Mouse (Mus musculus) right cerebral cortex, adult 18-20 months (tissue): Measurements from ENCODE around the gene Pik3r6.
A peak's percentile ranks its signal among the peaks of the same experiment; 100 is the strongest.

Source experiments
- DNase-seq: peaks from one replicate; pipeline ENCODE4 v3.0.0; 2022; ENCODE audit warnings: mixed read lengths

Pik3r6 gene

DNA sequence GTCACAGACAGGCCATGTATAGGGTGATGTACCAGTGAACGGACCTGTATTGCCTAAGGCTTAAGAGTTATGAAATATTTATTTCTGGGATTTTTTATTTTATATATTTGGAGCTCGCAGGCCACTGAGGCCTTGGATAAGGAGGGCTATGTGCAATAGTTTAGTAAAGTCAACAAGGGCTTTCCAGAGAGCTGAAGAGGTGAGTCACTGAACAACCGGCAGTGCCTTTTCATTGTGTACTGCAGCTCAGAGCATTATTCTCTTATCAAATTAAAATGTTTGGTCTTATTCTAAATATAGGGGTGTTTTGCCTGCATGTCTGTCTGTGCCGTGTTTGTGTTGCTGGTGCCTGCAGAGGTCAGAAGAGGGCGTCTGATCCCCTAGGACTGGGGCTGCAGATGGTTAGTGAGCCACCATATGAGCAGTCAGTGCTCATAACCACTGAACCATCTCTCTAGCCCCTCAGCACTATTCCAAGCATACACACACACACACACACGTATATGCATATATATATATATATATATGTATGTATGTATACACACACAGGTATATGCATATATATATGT is 14.5 kb upstream of the Pik3r6 start:
- no peak for DNase-seq

DNA sequence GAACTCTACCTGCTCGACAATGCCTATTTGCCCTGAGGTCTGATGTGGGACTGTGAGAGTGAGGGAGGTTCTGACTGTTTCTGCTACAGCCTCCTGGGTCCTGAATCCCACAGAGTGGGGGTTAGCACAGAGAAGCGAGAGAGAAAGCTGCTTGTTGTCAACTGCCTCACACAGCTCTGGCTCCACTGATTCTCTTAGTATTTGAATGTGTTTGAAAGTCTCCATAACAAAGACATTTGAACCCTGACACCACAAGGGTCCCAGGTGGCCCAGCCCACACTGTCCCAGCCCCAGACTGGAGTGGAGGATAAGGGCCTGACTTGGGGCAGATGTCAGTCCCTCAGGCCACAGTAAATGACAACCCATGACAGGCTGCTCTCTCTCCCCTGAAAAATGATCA is 13.6 kb upstream of the Pik3r6 start:
- DNase-seq: no peak

DNA sequence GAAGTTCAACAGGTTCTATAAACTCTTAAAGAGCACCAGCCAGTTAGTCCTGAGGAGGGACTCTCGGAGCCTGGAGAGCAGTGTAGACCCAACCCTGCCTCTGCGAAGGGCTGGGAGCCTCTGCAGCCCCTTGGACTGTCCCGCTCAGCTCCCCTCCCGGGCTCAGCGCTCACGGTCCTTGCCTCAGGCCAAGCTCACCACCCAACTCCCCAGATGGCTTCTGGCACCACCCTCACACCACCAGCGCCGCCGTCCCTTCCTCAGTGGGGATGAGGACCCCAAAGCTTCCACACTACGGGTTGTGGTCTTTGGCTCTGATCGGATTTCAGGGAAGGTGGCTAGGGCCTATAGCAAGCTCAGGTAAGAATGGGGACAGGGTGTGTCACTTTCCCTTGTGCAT is 10.2 kb upstream of the Pik3r6 start:
- DNase-seq: no peak

DNA sequence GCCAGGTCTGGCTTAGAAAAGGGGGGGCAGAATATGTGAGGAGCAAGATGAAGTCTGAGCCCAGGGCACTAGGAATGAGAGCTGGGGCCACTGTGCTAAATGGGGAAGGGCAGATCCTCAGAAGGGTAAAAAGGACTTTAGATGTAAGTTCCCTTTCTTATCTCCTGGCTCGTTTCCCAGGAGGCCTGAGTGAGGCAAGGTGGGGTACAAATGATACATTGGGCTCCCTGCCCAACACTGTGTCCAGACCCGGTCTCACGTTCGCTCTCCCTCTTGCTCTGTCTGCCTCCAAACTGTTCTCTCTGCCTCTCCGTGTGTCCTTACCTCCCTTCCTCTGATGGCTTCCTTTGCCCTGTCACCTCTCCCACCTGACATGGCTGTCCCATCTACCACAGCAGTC is 9.1 kb upstream of the Pik3r6 start:
- no peak for DNase-seq

DNA sequence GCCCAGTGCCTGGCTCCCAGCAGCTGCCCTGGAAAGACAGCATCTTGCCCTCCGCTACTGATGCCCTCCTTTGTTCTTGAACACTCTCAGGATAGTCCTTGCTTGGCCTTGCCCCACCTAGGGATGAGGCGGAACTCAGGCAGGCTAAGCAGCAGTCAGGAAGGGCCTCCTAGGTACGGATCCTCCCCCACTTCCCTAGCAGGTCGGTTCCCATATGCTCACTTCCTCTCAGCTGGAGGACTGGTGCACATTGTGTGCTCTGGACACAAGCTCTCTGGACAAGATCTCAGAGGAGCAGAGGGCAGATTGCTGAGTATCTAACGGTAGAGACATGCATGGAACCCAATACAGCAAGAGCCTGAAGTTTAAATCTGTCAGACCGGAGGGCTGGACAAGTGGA is 5.7 kb upstream of the Pik3r6 start:
- no peak for DNase-seq

DNA sequence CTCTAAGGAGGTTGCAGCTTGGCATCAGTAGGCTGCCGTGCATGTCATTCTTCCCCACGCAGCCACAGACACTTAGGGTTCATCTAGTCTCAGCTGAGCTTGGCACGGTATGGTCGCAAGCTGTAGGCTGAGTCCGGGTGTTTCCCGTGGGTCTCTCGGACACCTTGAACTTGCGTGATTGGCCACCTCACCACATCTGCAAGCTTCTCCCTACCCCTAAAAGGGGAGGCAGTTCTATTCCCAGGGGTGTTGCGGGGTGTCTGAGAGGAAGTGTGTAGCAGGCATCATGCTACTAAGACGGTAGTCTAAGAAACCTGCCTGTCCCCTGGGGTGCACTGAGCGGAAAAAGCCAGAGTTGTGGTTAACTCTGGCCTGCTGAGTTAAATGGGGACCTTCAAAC is 4.3 kb upstream of the Pik3r6 start:
- DNase-seq: no peak

DNA sequence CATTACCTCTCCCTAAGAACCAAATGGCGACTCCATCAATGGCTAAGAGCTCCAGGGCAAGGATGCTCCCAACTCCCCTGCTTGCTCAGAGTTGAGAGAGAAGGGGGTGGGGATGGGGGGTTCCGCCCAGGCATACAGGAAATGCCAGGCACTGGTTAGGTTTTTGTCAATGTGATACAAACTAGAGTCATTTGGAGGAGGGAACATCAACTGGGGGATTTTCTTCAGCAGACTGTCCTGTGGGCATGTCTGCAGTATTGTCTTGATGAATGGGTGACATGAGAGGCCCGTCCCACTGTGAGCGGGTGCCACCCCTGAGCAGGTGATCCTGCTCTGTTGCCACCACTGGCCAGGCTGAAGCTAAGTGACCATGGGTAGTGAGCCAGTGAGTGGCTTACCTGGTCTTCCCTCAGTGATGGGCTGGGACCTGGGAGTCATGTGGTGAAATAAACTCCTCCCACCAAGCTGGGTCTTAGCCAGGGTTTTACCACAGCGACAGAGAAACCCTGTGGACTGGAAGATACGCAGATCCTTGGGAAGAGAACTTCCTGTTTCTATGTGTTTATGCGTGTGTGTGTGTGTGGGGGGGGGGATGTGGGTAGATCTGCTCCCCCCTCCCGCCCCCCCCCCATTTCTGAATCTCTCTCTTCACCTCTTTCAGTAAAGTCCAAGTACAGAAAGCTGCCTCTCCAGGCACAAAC is 3.7 kb upstream of the Pik3r6 start:
- DNase-seq: no peak

DNA sequence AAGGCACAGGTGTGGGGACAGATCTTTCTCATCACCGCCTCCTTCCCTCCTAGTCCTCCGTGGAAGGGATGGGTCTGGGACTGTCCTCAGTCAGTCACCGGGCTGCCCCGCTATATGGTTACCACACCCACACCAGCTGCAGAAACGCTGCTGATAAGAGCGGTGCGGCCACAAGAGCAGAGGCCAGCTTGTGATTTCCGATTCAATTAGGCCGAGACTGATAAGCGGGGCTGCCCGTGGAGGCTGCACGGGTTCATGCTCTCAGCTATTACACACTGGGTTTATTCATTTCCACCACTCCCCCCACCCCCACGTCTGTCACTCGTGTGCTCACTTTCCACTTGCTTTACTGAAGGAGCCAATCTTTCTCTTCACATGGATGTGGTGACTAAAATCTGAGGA is 1.9 kb upstream of the Pik3r6 start:
- DNase-seq: no peak

DNA sequence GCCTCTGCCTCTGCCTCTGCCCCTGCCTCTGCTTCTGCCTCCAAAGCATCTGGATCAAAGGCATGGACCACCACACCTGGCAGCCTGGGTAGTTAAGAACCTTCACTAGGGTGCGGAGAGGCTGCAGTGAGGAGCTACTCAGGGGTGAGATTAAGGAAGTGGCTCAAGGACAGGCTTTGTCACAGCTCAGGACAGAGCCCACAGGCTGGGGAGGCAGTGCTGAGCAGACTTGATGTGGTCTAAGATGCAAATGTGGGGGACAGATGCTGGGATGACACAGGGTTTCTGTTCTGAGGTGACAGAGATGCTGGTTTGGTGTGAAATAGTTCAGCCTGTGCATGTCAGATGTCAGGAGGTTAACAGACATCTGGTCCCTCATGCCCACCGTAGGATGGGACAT is 411 bp upstream of the Pik3r6 start:
- no peak for DNase-seq

DNA sequence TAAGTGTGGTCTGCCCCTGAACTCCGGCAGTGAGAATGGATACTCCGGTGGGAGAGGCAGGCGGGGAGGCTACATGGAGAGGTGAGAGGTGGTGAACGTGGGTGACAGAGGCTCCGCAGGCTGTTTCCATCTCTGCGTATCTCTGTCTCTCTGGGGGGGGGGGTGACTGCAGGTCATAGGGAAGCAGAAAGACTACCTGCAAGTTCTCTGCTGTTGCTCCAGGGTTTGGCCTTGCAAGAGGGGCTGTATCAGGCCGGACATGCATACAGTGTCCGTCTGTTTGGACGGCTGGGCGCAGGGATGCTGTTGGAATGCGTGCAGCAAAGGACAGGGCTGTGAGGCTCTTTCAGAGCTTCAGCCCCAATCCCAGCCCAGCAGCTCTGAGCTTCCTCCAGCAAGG is 2.1 kb downstream of the Pik3r6 start:
- DNase-seq: no peak

DNA sequence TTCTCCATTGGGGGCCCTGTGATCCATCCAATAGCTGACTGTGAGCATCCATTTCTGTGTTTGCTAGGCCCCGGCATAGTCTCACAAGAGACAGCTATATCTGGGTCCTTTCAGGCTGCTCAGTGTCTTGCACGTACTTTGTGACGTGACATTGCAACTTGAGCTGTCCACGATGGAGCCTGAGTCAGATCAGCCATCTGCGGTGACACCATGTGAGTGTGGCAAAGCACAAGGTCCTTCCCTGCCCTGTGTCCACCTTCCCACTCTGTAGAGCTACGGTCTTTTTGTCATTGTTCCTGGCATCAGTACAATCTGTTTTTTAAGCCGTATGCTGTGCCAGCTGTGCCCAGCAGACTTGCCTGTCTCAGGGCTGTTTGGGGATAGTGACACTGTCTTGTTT is 4.4 kb downstream of the Pik3r6 start:
- no peak for DNase-seq

DNA sequence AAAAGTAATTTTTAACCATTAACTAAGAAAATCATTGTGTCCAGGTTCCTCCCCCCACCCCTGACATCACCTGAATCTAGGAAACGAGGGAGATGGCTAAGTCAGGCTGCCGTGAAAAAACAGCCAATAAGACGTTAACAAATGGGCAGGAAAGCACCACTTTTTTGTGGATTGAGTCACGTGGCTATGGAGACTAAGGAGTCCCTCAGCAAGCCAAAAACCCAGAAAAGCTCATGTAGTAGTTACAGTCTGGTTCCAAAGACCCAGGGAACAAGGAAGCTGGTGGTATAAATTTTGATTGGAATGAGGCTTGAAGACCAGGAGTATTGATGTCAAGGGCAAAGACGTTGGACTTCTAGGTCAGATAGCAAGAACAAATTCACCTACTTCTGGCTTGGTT is 5.8 kb downstream of the Pik3r6 start:
- no peak for DNase-seq

DNA sequence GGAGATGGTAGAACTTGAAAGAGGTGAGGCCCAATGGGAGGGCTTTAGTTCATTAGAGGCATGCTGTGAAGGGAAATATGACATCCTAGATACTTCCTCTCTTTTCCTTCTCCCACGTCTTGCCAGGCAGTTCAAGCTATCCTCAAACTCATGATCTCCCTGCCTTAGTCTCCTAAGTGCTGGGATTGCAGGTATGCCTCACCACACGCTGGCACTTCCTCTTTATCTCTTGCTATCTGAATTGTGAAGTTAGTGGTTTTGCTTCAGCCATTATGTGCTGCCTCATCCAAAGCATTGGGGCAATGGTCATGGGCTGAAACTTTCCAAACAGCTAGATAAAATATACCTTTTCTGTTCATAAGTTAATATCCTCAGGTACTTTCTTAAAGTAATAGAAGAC is 6.4 kb downstream of the Pik3r6 start:
- no peak for DNase-seq

DNA sequence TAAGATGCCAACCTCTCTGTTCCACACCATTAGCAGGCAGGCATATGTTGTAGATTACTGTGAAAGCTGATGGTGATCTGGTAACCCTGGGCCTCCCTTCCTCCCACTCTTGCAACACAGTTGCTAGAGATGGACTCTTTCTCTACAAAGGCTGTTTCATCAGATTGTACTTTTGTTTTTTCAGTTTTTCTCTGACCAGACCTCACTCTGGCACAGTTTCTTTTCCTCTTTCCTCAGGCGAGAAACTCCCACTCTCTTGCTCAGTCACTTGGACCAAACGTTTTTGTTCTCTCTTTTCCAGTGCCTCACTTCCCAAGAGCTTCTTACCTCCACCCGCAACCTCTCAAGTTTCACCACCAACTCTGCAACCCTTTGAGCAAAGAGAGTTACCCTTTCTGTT is 11.2 kb downstream of the Pik3r6 start:
- DNase-seq: no peak

DNA sequence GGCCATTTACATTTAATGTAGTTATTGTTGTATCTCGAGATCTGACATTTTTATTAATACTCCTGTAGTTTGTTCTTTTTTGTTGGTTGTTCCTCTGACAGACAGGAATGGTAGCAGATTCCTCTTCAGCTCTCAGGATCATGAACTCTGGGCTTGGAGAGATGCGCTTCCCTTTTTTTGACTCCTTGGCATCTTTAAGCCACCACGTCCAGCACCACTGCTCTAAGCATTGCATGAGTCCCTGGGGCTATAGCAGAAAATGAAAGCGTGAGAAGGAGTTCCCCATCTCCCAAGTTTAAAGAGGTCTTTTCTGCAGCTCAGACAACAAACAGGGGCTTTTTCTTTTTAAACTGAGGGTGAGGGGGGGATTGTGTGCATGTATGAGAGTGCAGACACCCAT is 16.5 kb downstream of the Pik3r6 start:
- no peak for DNase-seq

DNA sequence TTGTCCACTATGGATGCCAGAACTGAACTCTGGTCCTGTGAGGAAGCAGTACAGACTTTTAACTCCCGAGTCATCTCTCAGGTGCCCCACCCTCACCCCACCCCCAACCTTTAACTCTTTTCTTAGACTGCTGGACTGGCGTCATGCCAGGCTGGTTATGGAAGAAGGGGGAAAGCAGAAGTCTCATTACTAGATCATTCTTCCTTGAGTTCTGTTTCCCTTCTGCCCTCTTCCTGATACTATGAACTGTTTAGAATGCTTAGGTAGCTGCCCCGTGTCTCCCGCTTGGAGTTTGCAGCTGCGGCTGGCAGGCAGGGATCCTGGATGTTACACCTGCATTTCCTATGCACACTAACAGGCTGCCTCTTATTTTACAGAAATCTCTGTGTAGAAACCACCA is 17.0 kb downstream of the Pik3r6 start:
- DNase-seq: no peak

DNA sequence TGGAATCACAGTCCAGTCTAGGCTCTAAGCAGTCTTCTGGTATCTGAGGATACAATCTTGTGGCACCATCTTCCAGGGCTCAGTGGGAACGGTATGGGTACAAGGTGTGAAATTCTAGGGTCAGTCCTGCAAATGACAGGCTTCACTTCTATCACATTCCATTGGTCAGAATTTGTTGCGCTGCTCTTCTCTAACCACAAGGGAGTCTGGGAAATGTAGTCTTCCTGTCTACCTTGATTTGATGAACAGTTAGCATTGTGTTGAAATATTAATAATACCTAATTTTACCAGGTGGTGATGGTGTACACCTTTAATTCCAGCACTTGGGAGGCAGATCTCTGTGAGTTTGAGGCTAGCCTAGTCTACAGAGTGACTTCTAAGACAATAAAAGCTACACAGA is 17.6 kb downstream of the Pik3r6 start:
- no peak for DNase-seq

DNA sequence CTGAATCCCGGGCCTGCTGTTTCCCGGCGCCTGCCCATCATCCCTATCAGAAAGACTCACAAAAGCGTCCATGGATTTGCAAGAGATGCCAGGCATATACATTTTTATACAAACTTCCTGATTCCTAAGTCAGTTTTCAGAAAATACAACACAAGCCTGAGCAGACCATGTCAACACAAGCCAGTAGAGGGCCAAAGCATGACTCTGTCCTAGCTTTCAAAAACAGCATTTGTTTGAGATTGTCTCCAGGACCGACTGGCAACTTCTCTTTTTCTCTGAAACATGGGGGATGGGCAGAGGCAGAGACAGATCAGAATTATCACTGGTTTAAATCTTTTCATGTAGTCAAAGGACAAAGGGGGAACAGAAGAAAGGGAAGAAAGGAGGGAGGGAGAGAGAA is 18.5 kb downstream of the Pik3r6 start:
- no peak for DNase-seq

DNA sequence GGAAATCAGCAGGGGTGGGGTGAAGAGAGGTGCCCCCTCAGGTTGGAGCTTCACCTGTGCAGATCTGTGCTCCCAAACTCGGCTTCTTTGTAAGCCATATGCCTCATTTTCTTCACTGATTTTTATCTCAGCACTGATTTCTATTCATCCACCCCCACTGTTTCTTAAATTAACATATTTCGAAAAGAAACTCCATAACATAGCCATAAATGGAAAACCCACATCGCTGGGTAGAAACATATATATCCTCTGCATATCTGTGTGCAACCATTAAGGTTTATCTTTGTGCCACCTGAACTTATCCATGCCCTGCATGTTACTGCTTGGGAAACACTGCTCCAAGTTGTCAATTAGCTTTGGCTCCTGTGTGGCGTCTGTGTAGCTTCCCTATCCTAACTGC is 23.6 kb downstream of the Pik3r6 start:
- DNase-seq: no peak

DNA sequence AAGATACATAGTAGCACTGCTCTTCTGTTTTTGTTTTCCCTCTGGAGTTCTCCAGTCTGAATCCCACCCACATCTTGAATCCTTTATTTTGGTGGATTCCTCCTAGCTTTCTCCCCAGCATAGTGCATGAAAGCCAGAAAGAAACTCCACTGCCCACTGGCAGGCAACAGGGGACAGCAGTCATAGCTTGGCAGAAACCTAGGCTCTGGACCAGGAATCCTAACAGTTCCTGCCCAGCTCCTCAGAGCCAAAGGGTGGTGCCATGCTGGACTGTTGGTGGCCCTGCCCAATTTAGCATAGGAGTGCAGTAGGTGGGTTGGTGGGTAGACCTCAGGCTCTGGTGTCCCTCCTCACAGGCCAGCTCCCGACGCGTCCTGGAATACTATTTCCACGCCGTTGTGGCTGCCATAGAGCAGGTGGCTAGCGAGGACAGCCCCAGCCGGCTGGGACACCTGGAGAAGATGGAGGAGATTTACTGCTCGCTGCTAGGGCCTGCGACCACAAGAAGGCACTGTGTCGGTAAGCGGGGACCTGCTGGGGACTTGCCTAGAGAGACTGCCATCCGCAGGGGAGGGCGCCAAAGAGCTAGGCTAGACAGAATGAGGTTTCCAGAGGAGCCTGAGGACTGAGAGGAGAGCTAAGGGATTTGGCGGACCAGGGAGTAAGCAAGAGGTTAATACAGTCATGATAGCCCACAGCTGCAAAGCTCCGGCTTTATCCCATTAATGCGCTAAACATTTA is 28.4 kb downstream of the Pik3r6 start:
- DNase-seq: peak; percentile 74

DNA sequence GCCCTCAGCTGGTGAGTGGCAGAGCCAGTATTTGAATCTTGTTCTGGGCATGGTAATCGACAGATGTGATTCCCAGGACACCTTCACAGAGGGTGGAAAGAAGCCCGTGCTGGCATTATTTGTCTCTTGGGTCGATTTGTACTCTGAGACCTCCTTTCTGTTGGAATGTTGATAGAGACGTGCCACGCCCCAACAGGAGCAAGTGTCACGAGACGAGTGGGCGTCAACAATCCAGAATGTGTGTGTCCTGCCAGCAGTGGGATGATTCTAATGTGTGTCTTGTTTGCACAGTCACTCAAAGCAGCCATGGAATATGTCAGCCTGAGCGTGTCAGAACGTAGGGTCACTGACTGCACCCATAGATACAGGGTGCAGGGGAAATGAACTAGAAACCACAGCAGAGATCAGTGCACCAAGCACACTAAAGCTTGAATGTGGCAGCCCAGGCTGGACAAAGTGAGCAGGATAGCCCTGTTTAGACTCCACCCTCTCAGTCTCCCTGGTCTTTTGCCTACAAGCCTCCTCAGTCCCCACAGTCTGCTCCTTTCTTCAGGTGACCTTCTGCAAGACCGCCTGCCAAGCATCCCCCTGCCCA is 29.2 kb downstream of the Pik3r6 start:
- no peak for DNase-seq

DNA sequence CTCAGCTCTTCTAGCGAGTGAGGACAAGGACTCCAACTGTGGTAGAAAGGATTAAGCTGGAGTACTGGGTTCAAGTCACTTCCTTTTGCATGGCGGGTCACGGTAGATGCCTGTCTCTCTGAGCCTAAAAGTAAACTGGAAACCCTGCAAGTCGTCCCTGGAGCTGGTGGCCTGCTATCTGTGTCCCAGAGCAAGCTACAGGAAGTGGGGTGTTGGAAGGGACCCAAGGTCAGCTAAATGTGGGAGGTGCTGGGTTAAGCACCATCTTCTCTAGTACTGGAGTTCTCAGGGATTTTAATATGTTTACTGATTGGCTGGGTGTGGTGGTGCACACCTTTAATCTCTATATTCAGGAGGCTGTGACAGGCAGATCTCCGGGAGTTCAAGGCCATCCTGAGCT is 30.0 kb downstream of the Pik3r6 start:
- no peak for DNase-seq

DNA sequence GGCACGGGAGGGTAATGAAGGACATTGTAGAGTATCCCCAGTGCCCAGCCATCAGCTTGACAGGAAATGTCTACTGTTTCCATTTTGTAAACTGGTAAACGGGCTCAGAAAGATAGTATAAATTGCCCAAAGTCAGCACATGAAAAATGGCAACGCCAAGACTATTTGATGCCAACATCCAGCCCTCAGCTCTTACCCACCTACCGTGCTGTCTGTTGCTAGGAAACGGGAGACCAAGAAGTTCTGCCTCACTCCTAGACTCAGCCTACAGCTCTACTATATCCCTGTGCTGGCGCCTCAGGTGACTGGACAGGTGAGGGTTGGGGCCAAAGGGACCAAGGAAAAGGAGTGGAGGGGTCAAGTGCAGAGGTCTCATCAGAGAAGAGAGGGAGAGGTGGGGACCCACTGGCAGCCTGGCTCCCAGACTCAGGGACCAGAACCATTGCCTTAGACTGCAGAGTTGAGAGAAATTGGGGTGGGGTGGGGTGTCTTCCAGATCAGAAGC is 31.2 kb downstream of the Pik3r6 start:
- DNase-seq: peak; percentile 35

DNA sequence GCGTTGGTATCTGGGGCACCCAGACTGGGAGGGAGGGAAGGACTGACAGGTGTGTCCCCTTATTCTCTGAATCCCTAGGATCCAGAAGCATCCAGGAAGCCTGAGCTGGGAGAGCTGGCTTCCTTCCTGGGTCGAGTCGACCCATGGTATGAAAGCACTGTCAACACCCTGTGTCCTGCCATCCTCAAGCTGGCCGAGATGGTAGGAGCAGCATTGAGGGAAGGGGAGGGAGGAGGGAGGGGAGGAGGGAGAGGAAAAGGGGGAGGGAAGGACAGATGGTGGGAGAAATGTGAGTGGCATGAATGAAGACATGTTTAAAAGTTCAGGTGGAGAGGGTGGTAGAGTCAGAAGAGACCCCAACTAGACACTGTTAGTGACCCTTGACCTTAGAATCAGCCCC is 33.2 kb downstream of the Pik3r6 start:
- DNase-seq: no peak
